Mouse (Mus musculus) naive thymus-derived CD4-positive, alpha-beta T cell, adult 2 months (primary cell): Measurements from ENCODE around the gene Ptf1a.

Experiments used
- DNase-seq: peaks from one replicate; pipeline ENCODE4 v3.0.0-alpha.2; 2011; ENCODE audit warnings: low read depth

Ptf1a gene

DNA sequence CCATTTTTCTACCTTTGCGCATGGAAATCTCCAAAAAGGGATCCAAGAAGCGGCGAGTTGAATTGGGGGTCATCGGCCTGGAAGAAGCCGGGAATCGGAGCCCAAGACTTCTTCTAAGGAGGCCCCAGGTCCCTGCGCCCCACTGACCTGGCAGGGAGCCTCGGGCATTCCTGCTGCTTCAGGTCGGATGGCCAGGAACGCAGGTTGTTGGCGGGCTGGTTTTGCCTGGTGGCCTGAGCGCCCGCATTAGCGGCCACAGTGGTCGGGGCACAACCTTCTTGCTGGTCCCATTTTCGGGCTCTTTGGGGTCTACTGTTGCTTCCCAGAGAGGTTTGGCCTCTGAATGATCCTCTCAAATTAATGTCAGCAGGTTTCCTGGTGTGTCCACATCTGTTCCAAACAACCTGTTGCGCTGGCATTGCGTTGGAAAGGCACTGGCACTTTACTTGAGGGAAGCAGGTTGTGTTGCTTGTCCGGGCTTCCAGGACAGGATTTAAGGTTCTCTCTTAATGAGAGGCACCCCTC, 7.1 kb downstream of the Ptf1a start:
- peak; percentile 7 for DNase-seq

DNA sequence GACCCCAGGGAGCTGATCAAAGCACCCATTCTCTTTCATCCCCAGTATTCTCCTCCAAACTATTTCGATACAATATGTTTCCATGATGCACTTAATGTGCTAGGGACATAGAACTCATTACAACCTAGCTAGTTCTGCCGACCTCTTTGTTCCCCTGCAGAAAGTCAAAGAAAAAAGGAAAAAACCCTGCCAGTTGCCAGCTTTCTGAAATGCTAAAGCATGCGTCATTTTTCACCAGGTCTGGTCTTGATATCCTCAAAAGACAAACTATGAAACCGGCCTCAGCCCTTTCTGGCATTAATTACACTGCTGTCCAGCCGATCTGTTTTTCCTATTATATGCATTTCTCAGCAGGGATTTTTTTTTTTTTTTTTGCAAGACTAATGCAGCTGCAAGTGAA, 9.8 kb downstream of the Ptf1a start:
- DNase-seq: no peak

GRCm38 (mm10) chr2:19455857-19456482, 10.5 kb downstream of the Ptf1a start:
- no peak for DNase-seq

- no peak for DNase-seq
These were observed 13.3 kb downstream of the Ptf1a start for GRCm38 (mm10) chr2:19458785-19459184.

DNA sequence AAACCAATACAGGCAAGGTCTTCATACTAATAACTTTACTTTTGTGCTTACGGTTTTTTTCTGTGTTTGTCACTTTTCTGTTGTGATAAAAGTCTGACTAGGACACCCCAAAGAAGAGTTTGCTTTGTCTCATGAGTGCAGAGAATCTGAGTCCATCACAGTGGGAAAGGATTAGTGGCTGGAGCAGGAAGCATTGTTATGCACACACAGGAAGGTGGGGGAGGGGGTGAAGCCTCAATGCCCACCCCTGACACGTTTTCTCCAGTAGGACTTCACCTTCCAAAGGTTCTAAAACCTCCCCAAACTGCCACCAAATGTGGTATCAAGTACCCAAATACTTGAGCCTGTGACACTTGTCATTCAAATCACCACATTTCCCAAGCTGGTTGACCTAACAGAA, 16.5 kb downstream of the Ptf1a start:
- DNase-seq: no peak

DNA sequence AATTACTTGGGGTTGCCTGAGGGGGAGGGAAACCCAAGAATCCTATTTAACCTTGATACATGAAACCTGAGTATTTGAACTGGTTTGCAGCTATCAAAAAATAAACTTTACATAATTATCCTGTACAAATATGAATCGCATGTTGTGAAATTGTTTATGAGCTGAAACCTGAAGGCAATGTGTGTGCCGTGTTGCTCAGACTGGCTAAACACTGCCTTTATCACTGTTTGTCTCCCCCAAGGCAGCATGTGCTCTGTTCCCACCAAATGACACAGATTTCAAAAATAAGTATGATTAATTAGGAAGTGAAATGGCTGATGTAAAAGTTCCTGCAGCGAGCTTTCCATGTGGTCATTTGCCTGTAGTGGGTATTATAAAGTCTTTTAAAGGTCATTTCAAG, 44.8 kb downstream of the Ptf1a start:
- no peak for DNase-seq
